Mouse (Mus musculus) CH12.LX (cell line): ENCODE data around the gene Lmf1. TPM values are rescaled to one million over a fixed set of nuclear protein-coding genes. Genes with fewer than 3 reads are reported as not detected.

Experiments used
- DNase-seq: peaks from one replicate; pipeline ENCODE4 v3.0.0-alpha.2; 2013; ENCODE audit errors: extremely low read depth
- H3K27ac ChIP-seq: 2 replicates; pipeline ENCODE4 v1.5.1; 2012; ENCODE audit warnings: low read depth, mild to moderate bottlenecking, control low read depth, moderate library complexity; ENCODE audit not compliant: insufficient read depth
- H3K27me3 ChIP-seq: replicated peaks from 2 replicates; pipeline ENCODE3; 2012; ENCODE audit warnings: inconsistent platforms
- H3K36me3 ChIP-seq, 2 experiments: replicated peaks in 1 of 2; 2 replicates each; pipeline versions ENCODE3 to v1.6.1; 2012; ENCODE audit warnings: inconsistent platforms in 1 of 2, low read length in 1 of 2, mild to moderate bottlenecking in 1 of 2, mixed read lengths in 1 of 2, moderate library complexity in 1 of 2; ENCODE audit not compliant: control insufficient read depth in 1 of 2, insufficient read depth in 1 of 2
- H3K4me1 ChIP-seq, 2 experiments: 2 replicates each; pipeline ENCODE4 v1.6.1; 2012; ENCODE audit warnings: inconsistent platforms in 1 of 2, moderate library complexity in 1 of 2; ENCODE audit not compliant: insufficient read depth in 2 of 2, control insufficient read depth in 1 of 2
- H3K4me2 ChIP-seq: 2 replicates; pipeline ENCODE4 v1.6.1; 2012; ENCODE audit warnings: low read depth, mild to moderate bottlenecking, control low read depth; ENCODE audit not compliant: poor library complexity, insufficient read depth, severe bottlenecking
- H3K4me3 ChIP-seq, 3 experiments: fragments of 150-350 bp in 1 of 3; sonication (generic) in 1 of 3; replicated peaks in 1 of 3; 2 replicates each; pipeline versions ENCODE3 to v1.5.1; 2011 to 2012; ENCODE audit warnings: low read depth in 2 of 3, low read length in 2 of 3, mild to moderate bottlenecking in 2 of 3, moderate library complexity in 2 of 3, control low read depth in 1 of 3, improper control_type of control experiment in 1 of 3, inconsistent platforms in 1 of 3, mixed read lengths in 1 of 3; ENCODE audit not compliant: poor library complexity in 1 of 3
- H3K79me2 ChIP-seq: replicated peaks from 2 replicates; pipeline ENCODE4 v1.6.1; 2012; ENCODE audit warnings: mild to moderate bottlenecking, moderate library complexity; ENCODE audit not compliant: control insufficient read depth, poor library complexity, insufficient read depth, severe bottlenecking; ENCODE audit errors: extremely low read depth
- H3K9ac ChIP-seq: 2 replicates; pipeline ENCODE4 v1.6.1; 2012; ENCODE audit warnings: low read depth, mild to moderate bottlenecking, control low read depth, moderate library complexity; ENCODE audit not compliant: insufficient read depth
- H3K9me3 ChIP-seq: replicated peaks from 2 replicates; pipeline ENCODE3; 2012; ENCODE audit warnings: low read length, inconsistent platforms, mixed read lengths
- BHLHE40 ChIP-seq: IDR thresholded peaks from 2 replicates; pipeline ENCODE4 v1.6.1; 2011; ENCODE audit warnings: mild to moderate bottlenecking, low read depth, low read length, improper control_type of control experiment
- CHD1 ChIP-seq: IDR thresholded peaks from 2 replicates; pipeline ENCODE4 v1.6.1; 2012; ENCODE audit warnings: low read depth, low read length, improper control_type of control experiment, inconsistent platforms
- CHD2 ChIP-seq: IDR thresholded peaks from 2 replicates; pipeline ENCODE4 v1.6.1; 2011; ENCODE audit warnings: low read length, improper control_type of control experiment
- ELF1 ChIP-seq: IDR thresholded peaks from 2 replicates; pipeline ENCODE4 v1.6.1; 2014; ENCODE audit warnings: low read depth, mild to moderate bottlenecking, inconsistent platforms, low read length, improper control_type of control experiment
- ETS1 ChIP-seq: conservative IDR thresholded peaks from 2 replicates; pipeline ENCODE4 v1.6.1; 2012; ENCODE audit warnings: low read depth, mild to moderate bottlenecking, inconsistent platforms, low read length, improper control_type of control experiment, moderate library complexity
- HCFC1 ChIP-seq: IDR thresholded peaks from 2 replicates; pipeline ENCODE4 v1.6.1; 2012; ENCODE audit warnings: low read depth, mild to moderate bottlenecking, inconsistent platforms, low read length, improper control_type of control experiment
- JUN ChIP-seq: IDR thresholded peaks from 2 replicates; pipeline ENCODE4 v1.6.1; 2011; ENCODE audit warnings: low read depth, mild to moderate bottlenecking, low read length, improper control_type of control experiment, moderate library complexity; ENCODE audit not compliant: insufficient read depth
- KAT2A ChIP-seq: IDR thresholded peaks from 2 replicates; pipeline ENCODE4 v1.6.1; 2012; ENCODE audit warnings: low read length, improper control_type of control experiment, inconsistent platforms; ENCODE audit not compliant: insufficient replicate concordance
- MAFK ChIP-seq: IDR thresholded peaks from 2 replicates; pipeline ENCODE4 v1.6.1; 2011; ENCODE audit warnings: low read length, improper control_type of control experiment; ENCODE audit not compliant: insufficient replicate concordance
- MAZ ChIP-seq: IDR thresholded peaks from 2 replicates; pipeline ENCODE4 v1.6.1; 2012; ENCODE audit warnings: low read depth, mild to moderate bottlenecking, inconsistent platforms, low read length, improper control_type of control experiment, moderate library complexity
- MXI1 ChIP-seq: IDR thresholded peaks from 2 replicates; pipeline ENCODE4 v1.6.1; 2011; ENCODE audit warnings: mild to moderate bottlenecking, low read depth, low read length, improper control_type of control experiment
- NELFE ChIP-seq: IDR thresholded peaks from 2 replicates; pipeline ENCODE4 v1.6.1; 2011; ENCODE audit warnings: low read depth, low read length, improper control_type of control experiment
- NRF1 ChIP-seq: IDR thresholded peaks from 2 replicates; pipeline ENCODE4 v1.6.1; 2014; ENCODE audit warnings: low read depth, mild to moderate bottlenecking, inconsistent platforms, low read length, improper control_type of control experiment, moderate library complexity
- PAX5 ChIP-seq: IDR thresholded peaks from 2 replicates; pipeline ENCODE4 v1.6.1; 2012; ENCODE audit warnings: low read length, inconsistent platforms, mixed read lengths
- POLR2A ChIP-seq: IDR thresholded peaks from 2 replicates; pipeline ENCODE4 v1.6.1; 2011; ENCODE audit warnings: low read depth, mild to moderate bottlenecking, improper control_type of control experiment, low read length
- POLR2AphosphoS2 ChIP-seq: IDR thresholded peaks from 2 replicates; pipeline ENCODE4 v1.6.1; 2011; ENCODE audit warnings: low read depth, low read length, improper control_type of control experiment
- RCOR1 ChIP-seq: conservative IDR thresholded peaks from 2 replicates; pipeline ENCODE4 v1.6.1; 2012; ENCODE audit warnings: low read depth, mild to moderate bottlenecking, inconsistent platforms, low read length, improper control_type of control experiment
- SIN3A ChIP-seq: IDR thresholded peaks from 2 replicates; pipeline ENCODE4 v1.6.1; 2012; ENCODE audit warnings: low read length, improper control_type of control experiment, inconsistent platforms
- TBP ChIP-seq: conservative IDR thresholded peaks from 2 replicates; pipeline ENCODE4 v1.6.1; 2011; ENCODE audit warnings: low read depth, low read length, improper control_type of control experiment
- UBTF ChIP-seq: IDR thresholded peaks from 2 replicates; pipeline ENCODE4 v1.6.1; 2012; ENCODE audit warnings: low read depth, mild to moderate bottlenecking, inconsistent platforms, low read length, improper control_type of control experiment, moderate library complexity
- USF1 ChIP-seq: IDR thresholded peaks from 2 replicates; pipeline ENCODE4 v1.6.1; 2014; ENCODE audit warnings: low read depth, mild to moderate bottlenecking, inconsistent platforms, low read length, improper control_type of control experiment
- USF2 ChIP-seq: conservative IDR thresholded peaks from 2 replicates; pipeline ENCODE4 v1.6.1; 2011; ENCODE audit warnings: low read depth, low read length, improper control_type of control experiment
- ZC3H11A ChIP-seq: IDR thresholded peaks from 2 replicates; pipeline ENCODE4 v1.6.1; 2012; ENCODE audit warnings: low read depth, mild to moderate bottlenecking, inconsistent platforms, low read length, improper control_type of control experiment
- ZKSCAN1 ChIP-seq: IDR thresholded peaks from 2 replicates; pipeline ENCODE4 v1.6.1; 2012; ENCODE audit warnings: low read depth, inconsistent platforms, low read length, improper control_type of control experiment, borderline replicate concordance
- ZMIZ1 ChIP-seq: IDR thresholded peaks from 2 replicates; pipeline ENCODE4 v1.6.1; 2012; ENCODE audit warnings: low read depth, mild to moderate bottlenecking, inconsistent platforms, low read length, improper control_type of control experiment
- dilution Hi-C: fragments of 300-500 bp; cut with MboI; formaldehyde crosslinking; loops from 2 replicates; pipeline ENCODE4 v1.14.3; 2020; ENCODE audit warnings: low sequenced_read_pairs; ENCODE audit not compliant: extremely low pct_unique_long_range_greater_than_20kb, extremely low pct_ligation_motif_present
- in situ Hi-C: fragments of 300-500 bp; cut with MboI; formaldehyde crosslinking; loops from 3 replicates; pipeline ENCODE4 v1.14.3; 2019; ENCODE audit warnings: low sequenced_read_pairs, low pct_ligation_motif_present, low pct_unique_long_range_greater_than_20kb, mixed read lengths
- polyA plus RNA-seq: library from polyadenylated mRNA; unstranded; fragments of >175 nt; gene quantifications from 2 replicates; pipeline ENCODE4 v1.2.1, GENCODE M21; 2012; ENCODE audit warnings: low read depth; ENCODE audit not compliant: insufficient read length
- total RNA-seq, 2 experiments: library from RNA; depleted of rRNA; stranded (reverse); fragments of 300-350 nt in 1 of 2; fragments of >200 nt in 1 of 2; gene quantifications; 2 replicates each; pipeline ENCODE4 v1.2.3; 2012 to 2014

The Lmf1 gene
- total and polyA plus RNA-seq, 3 experiments = 13.3 to 26.9 (median 15.2) TPM

GRCm38 (mm10) chr17:25538945-25539875 is 39.7 kb upstream of the Lmf1 start:
- no peaks in the 10 kb centered on the region for H3K79me2 ChIP-seq
- in situ Hi-C loops = no loop called here
- peaks cover 92% of the 10 kb centered on the region for H3K27me3 ChIP-seq
- no peak for DNase-seq
- H3K27ac ChIP-seq = no peak overlapping the region
- H3K36me3 ChIP-seq = no peaks in the 10 kb centered on the region
- dilution Hi-C loops = no loop called here
- H3K9ac ChIP-seq = no peak overlapping the region
- TF ChIP-seq PAX5 (no peak), ZKSCAN1 (no peak), CHD1 (no peak), CHD2 (no peak), UBTF (no peak), ZC3H11A (no peak), USF1 (no peak), ETS1 (no peak), MAZ (no peak)
- TF ChIP-seq, all 38 proteins: peak for 0
- Histone ChIP-seq H3K9me3 (peaks cover 2% of the 10 kb centered on the region), H3K4me1 (no peaks in the 10 kb centered on the region), H3K4me2 (no peak overlapping the region), H3K4me3 (no peak overlapping the region)

DNA sequence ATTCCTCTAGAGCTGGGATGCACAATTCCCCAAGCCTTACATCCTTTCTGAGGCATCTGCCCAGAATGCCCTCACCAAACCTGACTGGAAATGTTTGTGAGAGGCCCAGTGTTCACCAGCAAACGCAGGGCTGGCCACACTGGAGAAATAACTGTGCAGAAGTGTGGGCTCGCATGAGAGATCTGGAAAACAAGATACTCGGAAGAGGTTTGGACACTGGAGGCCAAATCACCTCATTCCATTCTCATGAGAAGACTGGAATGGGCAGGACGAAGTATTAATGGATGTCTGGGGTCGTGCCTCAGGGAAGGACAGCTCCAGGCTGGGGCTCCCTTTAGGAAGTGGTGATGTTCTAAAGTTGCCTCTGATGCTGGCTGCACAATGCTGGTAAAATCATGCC is 38.2 kb upstream of the Lmf1 start:
- H3K27ac ChIP-seq = no peak overlapping the region
- H3K4me3 ChIP-seq = no peak overlapping the region
- H3K4me1 ChIP-seq = no peaks in the 10 kb centered on the region
- H3K9me3 ChIP-seq = peaks cover 2% of the 10 kb centered on the region
- dilution Hi-C loops (no loop called here), in situ Hi-C loops (no loop called here)
- H3K9ac ChIP-seq = no peak overlapping the region
- TF ChIP-seq USF2 = no peak
- TF ChIP-seq RCOR1 = no peak
- no peak for TF ChIP-seq MXI1
- TF ChIP-seq BHLHE40 = no peak
- no peak for TF ChIP-seq MAZ
- TF ChIP-seq ZMIZ1 = no peak
- no peak for TF ChIP-seq KAT2A
- no peak for TF ChIP-seq NELFE
- no peak for TF ChIP-seq POLR2A
- no peak for TF ChIP-seq PAX5
- TF ChIP-seq SIN3A = no peak
- no peak for TF ChIP-seq MAFK
- TF ChIP-seq JUN = no peak
- TF ChIP-seq ZC3H11A = no peak
- no peak for TF ChIP-seq TBP
- TF ChIP-seq ELF1 = no peak
- no peak for TF ChIP-seq HCFC1
- no peak for TF ChIP-seq POLR2AphosphoS2
- TF ChIP-seq NRF1 = no peak
- no peaks in the 10 kb centered on the region for H3K79me2 ChIP-seq
- H3K4me2 ChIP-seq = no peak overlapping the region
- no peak for DNase-seq
- H3K36me3 ChIP-seq = no peaks in the 10 kb centered on the region
- peaks cover 87% of the 10 kb centered on the region for H3K27me3 ChIP-seq
